Mouse (Mus musculus) intestine, postnatal 0 days (tissue): ENCODE data around the gene Fancd2. TPM values are rescaled to one million over a fixed set of nuclear protein-coding genes. Genes with fewer than 3 reads are reported as not detected.

Experiments used
- ATAC-seq: fragments of 200-750 bp; cut with Nextera tagmentation; 2 replicates; pipeline ENCODE4 v1.8.0; 2017; ENCODE audit warnings: mild to moderate bottlenecking, moderate TSS enrichment, moderate library complexity
- H3K27ac ChIP-seq: fragments of 300-500 bp; sonication (generic); 2 replicates; pipeline ENCODE4 v1.5.1; 2014; ENCODE audit warnings: mild to moderate bottlenecking, low read depth, low read length, moderate library complexity
- H3K27me3 ChIP-seq: fragments of 300-500 bp; sonication (generic); replicated peaks from 2 replicates; pipeline ENCODE4 v1.6.1; 2014; ENCODE audit warnings: low read length, mixed read lengths; ENCODE audit not compliant: control insufficient read depth, insufficient read depth
- H3K36me3 ChIP-seq: fragments of 300-500 bp; sonication (generic); 2 replicates; pipeline ENCODE4 v1.6.1; 2014; ENCODE audit warnings: mild to moderate bottlenecking, moderate library complexity; ENCODE audit not compliant: control insufficient read depth, insufficient read depth
- H3K4me1 ChIP-seq: fragments of 300-500 bp; sonication (generic); replicated peaks from 2 replicates; pipeline ENCODE4 v1.6.1; 2014; ENCODE audit warnings: antibody characterized with exemption, low read length, mixed read lengths; ENCODE audit not compliant: control insufficient read depth, insufficient read depth
- H3K4me2 ChIP-seq: fragments of 300-500 bp; sonication (generic); replicated peaks from 2 replicates; pipeline ENCODE4 v1.6.1; 2014; ENCODE audit warnings: low read depth, mild to moderate bottlenecking, moderate library complexity
- H3K4me3 ChIP-seq: fragments of 300-500 bp; sonication (generic); 2 replicates; pipeline ENCODE4 v1.5.1; 2014; ENCODE audit warnings: low read depth, low read length
- H3K9ac ChIP-seq: fragments of 300-500 bp; sonication (generic); 2 replicates; pipeline ENCODE4 v1.6.1; 2014; ENCODE audit warnings: mild to moderate bottlenecking, low read depth, low read length
- H3K9me3 ChIP-seq: fragments of 300-500 bp; sonication (generic); 2 replicates; pipeline ENCODE4 v1.6.1; 2016; ENCODE audit warnings: mixed run types; ENCODE audit not compliant: control insufficient read depth
- CTCF ChIP-seq: sonication (generic); IDR thresholded peaks from 2 replicates; pipeline ENCODE4 v1.5.1; 2016; ENCODE audit warnings: low read depth, mild to moderate bottlenecking, control low read depth, antibody characterized with exemption, moderate library complexity
- WGBS: fragments of 180-500 bp; shearing (Covaris S2); extraction: QIAGEN DNeasy Blood & Tissue Kit; methylation state at CpG from one replicate; pipeline ENCODE4 v1.1.7; 2014; 5-methylcytosine and 5-hydroxymethylcytosine counted together
- polyA plus RNA-seq: library from polyadenylated mRNA; unstranded; fragments of >200 nt; fragmentation: Nextera tagmentation; extraction: Ambion mirVana; gene quantifications from 2 replicates; pipeline ENCODE4 v1.2.1, GENCODE M21; 2015

Gene Fancd2
- polyA plus RNA-seq, 1 experiment from 2014 or later = 1.7 TPM

DNA sequence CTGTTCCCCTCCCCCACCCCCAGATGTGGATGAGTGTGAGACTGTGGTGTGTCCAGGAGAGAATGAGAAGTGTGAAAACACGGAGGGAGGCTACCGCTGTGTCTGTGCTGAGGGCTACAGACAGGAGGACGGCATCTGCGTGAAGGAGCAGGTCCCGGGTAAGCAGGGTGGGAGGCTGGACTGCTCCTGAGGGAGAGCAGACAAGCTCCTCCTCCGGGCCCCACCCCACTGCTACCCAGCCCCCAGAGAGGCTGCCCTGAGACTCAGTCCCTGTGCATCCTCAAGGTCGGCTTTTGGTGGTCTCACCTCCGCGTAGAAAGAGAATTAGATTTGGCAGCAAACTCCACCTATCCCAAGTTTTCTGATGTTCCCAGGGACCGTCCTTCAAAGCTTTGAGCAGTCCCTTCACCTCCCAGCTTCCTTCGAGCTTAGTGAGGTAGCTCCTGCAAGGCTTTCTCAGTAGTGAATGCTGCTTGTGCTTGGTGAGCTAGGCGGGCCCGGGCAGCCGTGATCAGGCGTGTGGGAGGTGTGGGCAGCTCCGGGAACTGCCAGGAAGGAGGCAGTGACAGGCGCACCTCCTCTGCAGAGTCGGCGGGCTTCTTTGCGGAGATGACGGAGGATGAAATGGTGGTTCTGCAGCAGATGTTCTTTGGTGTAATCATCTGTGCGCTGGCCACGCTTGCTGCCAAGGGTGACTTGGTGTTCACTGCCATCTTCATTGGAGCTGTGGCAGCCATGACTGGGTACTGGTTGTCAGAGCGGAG, 39.2 kb upstream of the Fancd2 start:
- H3K4me2 ChIP-seq = no peak overlapping the region
- H3K4me1 ChIP-seq = 0 out of 2 replicates have a peak, but pooled peaks cover 6% of the 10 kb centered on the region
- H3K36me3 ChIP-seq = peaks cover 25% of the 10 kb centered on the region; the same call in 1 of the 2 replicates
- TF ChIP-seq CTCF = no peak
- no peaks in the 10 kb centered on the region for H3K9me3 ChIP-seq
- no peak overlapping the region for H3K9ac ChIP-seq
- H3K4me3 ChIP-seq = no peak overlapping the region
- H3K27me3 ChIP-seq = peaks cover 7% of the 10 kb centered on the region; the same call in 1 of the 2 replicates
- ATAC-seq = no peak
- no peak overlapping the region for H3K27ac ChIP-seq
- 78% methylated on average over 24 of the region's 24 CpGs for WGBS

DNA sequence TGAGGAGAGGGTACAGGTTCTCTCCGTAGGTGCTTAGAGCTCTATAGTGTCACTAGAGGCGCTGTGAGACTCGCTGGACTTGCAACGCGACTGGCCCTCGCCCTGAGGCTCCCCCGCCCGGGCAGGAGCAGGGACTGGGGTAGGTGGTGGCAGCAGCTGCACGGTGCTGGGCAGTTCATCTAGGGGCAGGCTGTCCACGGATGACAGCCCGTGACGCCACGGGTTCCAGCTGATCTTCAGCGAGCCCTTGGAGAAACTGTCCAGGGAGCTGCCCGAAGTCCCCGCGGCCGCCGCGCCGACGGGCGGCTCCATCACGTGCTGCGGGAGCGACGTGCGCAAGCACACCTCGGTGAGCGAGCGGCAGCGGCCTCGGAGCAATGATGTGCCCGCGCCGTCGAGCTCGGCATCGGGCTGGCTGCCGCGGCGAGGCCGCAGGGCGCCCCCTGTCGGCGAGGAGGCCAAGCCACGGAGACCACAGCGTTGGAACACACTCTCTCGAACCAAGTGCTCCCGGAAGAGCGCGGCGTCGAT, 37.2 kb upstream of the Fancd2 start:
- 0 out of 2 replicates have a peak, but pooled peaks cover 6% of the 10 kb centered on the region for H3K4me1 ChIP-seq
- peak overlapping the region; percentile 35 for H3K4me3 ChIP-seq
- ATAC-seq = peak; percentile 89
- no peaks in the 10 kb centered on the region for H3K9me3 ChIP-seq
- peak; percentile 90 for TF ChIP-seq CTCF
- H3K36me3 ChIP-seq = peaks cover 21% of the 10 kb centered on the region; the same call in 1 of the 2 replicates
- peaks cover 10% of the 10 kb centered on the region; the same call in 1 of the 2 replicates for H3K27me3 ChIP-seq
- peak overlapping the region; percentile 40 for H3K9ac ChIP-seq
- under 1% methylated on average over 51 of the region's 54 CpGs for WGBS
- peak overlapping the region; percentile 70 for H3K4me2 ChIP-seq
- H3K27ac ChIP-seq = peak overlapping the region; percentile 22

DNA sequence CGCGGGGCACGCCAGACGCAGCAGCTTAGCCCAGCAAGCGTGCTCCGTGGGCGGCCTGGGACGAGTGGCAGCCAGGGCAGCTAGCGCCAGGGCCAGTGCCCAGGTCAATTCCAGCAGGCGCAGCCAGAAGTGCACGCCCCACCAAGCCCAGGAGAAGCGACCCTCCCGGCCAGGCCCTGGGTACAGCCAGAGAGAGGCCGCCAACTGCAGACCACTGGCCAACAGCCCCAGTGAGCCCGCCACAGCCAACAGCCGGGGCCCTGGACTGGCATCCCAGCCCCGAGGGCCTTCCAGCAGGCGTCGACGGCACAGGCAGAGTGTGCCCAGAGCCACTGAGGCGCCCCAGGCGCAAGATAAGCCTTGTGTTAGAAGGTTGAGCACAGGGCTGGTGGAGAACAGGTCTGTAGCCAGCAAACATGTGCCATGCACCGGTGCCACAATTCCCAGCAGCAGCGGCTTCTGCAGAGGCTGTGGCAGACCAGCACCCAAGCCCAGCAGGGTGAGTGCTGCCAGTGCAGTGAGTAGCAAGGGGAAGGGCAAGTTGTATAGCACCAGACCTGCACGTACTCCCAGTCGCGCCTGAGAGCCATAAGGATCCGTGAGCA, 36.3 kb upstream of the Fancd2 start:
- Histone ChIP-seq H3K27me3 (peaks cover 10% of the 10 kb centered on the region; the same call in 1 of the 2 replicates), H3K4me3 (peak overlapping the region; percentile 35), H3K36me3 (peaks cover 13% of the 10 kb centered on the region; the same call in 1 of the 2 replicates), H3K4me1 (0 out of 2 replicates have a peak, but pooled peaks cover 6% of the 10 kb centered on the region), H3K4me2 (peak overlapping the region; percentile 70), H3K27ac (no peak overlapping the region), H3K9me3 (no peaks in the 10 kb centered on the region), H3K9ac (peak overlapping the region; percentile 40; the same call in 1 of the 2 replicates)
- no peak for TF ChIP-seq CTCF
- peak; percentile 5 for ATAC-seq
- 44% methylated on average over 28 of the region's 28 CpGs for WGBS

DNA sequence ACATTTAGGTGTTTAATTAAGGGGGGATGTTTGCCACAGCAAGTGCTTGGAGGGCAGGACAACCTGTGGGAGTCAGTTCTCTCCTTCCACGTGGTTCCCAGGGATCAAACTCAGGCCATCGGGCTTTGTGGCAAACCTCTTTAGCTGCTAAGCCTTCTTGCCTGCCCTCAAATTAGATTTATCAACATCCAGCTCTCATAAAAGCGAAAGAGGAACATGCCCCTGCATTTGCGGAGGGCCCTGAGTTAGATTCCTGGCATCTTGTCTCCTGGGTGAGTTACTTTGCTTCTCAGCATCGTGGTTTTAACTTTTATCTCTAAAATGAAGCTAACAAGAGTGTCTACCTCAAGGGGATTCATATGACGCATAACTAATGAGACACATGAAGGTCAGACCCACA, 32.1 kb upstream of the Fancd2 start:
- H3K4me2 ChIP-seq = no peak overlapping the region
- no peak for TF ChIP-seq CTCF
- 0 out of 2 replicates have a peak, but pooled peaks cover 6% of the 10 kb centered on the region for H3K4me1 ChIP-seq
- no peak overlapping the region for H3K9ac ChIP-seq
- WGBS = 76% methylated on average over 6 of the region's 6 CpGs
- no peak for ATAC-seq
- H3K9me3 ChIP-seq = no peaks in the 10 kb centered on the region
- peaks cover 28% of the 10 kb centered on the region; the same call in 1 of the 2 replicates for H3K27me3 ChIP-seq
- H3K36me3 ChIP-seq = no peaks in the 10 kb centered on the region
- H3K4me3 ChIP-seq = no peak overlapping the region
- no peak overlapping the region for H3K27ac ChIP-seq

DNA sequence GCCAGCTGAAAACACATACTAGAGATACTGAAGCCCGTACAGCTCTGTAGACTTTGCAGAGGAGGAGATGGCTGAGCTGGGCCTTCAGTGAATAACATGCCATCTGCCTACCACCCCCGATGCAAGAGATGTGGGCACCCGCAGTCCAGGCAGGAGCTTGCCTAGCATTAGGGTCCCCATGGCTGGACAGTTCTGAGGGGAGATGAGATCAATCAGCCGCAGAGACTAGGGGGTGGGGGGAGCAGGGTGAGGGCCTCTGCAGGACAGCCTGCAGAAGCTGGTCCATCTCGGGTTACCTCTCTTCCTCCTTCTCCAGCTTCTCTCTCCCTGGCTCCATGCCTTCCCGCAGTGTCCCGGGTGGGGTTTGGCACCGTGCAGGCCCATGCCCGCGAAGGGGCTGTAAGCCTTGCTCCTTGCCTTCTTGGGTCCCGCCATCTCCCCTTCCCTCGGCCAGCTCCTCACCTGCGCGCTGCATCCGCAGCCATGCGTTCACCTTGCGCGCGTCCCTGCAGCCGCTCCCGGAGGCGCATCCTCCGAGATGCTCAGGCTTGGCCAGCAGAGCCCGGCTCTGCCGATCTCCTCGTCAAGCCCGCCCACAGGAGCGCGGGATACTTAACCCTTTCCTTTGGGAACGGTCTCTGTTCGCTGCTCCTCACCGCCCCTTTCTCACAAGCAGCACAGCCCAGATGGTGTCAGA, 29.9 kb upstream of the Fancd2 start, which contains the start of gene Prrt3:
Prrt3 (minus strand) TSS at position 544 of the 697 bp plus-strand sequence.
- 0 out of 2 replicates have a peak, but pooled peaks have one; percentile 41 for ATAC-seq
- Histone ChIP-seq H3K4me1 (no peaks in the 10 kb centered on the region), H3K9ac (no peak within 1 kb of the TSS), H3K36me3 (no peaks in the 10 kb centered on the region), H3K4me3 (0 out of 2 replicates have a peak within 1 kb of the TSS, but pooled peaks have one; percentile 3), H3K27ac (no peak within 1 kb of the TSS), H3K4me2 (peak within 1 kb of the TSS; percentile 24), H3K27me3 (peaks cover 21% of the 10 kb centered on the region; the same call in 1 of the 2 replicates), H3K9me3 (no peaks in the 10 kb centered on the region)
- WGBS = 3% methylated on average over 28 of the region's 32 CpGs
- no peak for TF ChIP-seq CTCF
